Mouse (Mus musculus) cerebellum, postnatal 10 days (tissue): Measurements from ENCODE around the gene Atrnl1.

Experiments
- DNase-seq, 2 experiments: peaks; one replicate each; pipeline ENCODE4 v3.0.0; 2021; ENCODE audit warnings: mixed read lengths in 2 of 2

Atrnl1 gene

GRCm38 (mm10) chr19:58124566-58124965 is 513.7 kb downstream of the Atrnl1 start:
- DNase-seq: peak; percentile 28 to 39

GRCm38 (mm10) chr19:58125010-58125409 is 514.2 kb downstream of the Atrnl1 start:
- DNase-seq: no peak

- DNase-seq: no peak
Measured at GRCm38 (mm10) chr19:58131896-58132295, 521.1 kb downstream of the Atrnl1 start.

GRCm38 (mm10) chr19:58140191-58140784 is 529.5 kb downstream of the Atrnl1 start:
- no peak for DNase-seq

- no peak for DNase-seq
Measured at GRCm38 (mm10) chr19:58143853-58144454, 533.1 kb downstream of the Atrnl1 start.

- DNase-seq: peak in 1 of 2 experiments; percentile 41
Measured at GRCm38 (mm10) chr19:58145521-58145920, 534.7 kb downstream of the Atrnl1 start.

- no peak for DNase-seq
Measured at GRCm38 (mm10) chr19:58151257-58151656, 540.4 kb downstream of the Atrnl1 start.

GRCm38 (mm10) chr19:58161569-58161968 is 550.7 kb downstream of the Atrnl1 start:
- DNase-seq: no peak

- DNase-seq: peak; percentile 77 to 87
Measured at GRCm38 (mm10) chr19:58164896-58165634, 554.2 kb downstream of the Atrnl1 start.

GRCm38 (mm10) chr19:58165635-58166015 is 554.8 kb downstream of the Atrnl1 start:
- no peak for DNase-seq

GRCm38 (mm10) chr19:58166147-58166546 is 555.3 kb downstream of the Atrnl1 start:
- DNase-seq: peak; percentile 39 to 49

- no peak for DNase-seq
Measured at GRCm38 (mm10) chr19:58178410-58178809, 567.6 kb downstream of the Atrnl1 start.

GRCm38 (mm10) chr19:58180773-58181172 is 569.9 kb downstream of the Atrnl1 start:
- peak in 1 of 2 experiments; percentile 22 for DNase-seq
